Mouse (Mus musculus): ENCODE data around the gene Heatr4. TPM values are rescaled to one million over a fixed set of nuclear protein-coding genes. Genes with fewer than 3 reads are reported as not detected.

Gene Heatr4
- total RNA-seq, 2 experiments from 2014 or later, result 0.18 TPM; not detected in 1

DNA sequence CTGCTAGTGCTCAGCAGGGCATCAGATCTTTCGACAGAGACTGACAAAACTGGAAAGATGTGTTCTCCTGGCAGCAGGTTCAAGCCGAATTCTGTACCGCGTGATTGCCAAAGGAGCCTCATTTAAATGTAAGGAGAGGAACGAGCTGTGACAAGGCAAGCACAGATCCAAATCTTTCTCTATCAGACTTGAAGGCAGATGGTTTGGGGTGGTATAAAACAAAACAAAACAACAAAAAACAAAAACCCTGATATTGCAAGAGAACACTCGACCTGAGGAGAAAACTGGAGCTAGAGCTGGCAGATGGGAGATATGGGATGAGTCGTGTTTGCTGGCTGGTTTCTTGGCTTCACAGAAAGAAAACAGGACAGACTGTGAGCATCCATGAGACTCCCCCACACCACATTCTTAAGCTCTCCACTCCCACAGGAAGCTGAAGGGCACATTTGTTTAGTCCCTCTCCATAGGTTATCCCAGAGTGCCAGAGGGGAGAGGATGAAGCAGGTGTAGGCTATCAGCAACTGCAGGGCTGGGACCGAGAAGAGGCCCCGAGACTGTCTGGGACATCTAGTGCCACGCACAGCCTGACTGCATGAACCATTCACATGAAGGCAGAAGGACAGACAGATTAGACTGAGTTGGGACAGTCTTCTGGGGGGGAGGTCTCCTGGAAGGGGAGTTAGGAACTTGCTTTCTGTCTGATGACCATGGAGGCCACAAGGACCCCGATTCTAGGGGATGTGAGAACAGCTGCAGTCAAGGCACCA, 13.9 kb upstream of the Heatr4 start:
- peak; percentile 16 to 20 for DNase-seq (ENCODE audit: low spot score in 2 of 2)

DNA sequence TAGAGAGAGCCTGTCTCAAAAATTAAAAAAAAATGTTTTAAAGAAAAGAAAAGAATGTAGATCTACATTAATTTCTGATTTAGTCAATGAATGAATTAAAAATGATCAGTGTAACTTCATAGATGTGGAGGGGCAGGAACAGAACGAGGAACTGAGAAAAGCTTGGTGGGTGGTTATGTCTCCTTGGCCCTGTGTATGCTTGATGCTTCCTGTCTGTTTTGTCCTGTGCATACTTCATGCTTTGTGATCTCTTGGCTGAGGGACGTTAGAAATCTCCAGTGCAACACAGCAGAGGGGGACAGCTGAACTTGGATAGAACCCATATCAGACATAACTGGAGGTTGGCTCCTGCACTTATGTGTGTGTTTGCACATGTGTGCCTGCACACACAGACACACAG, 12.6 kb upstream of the Heatr4 start:
- DNase-seq (ENCODE audit: low spot score in 2 of 2), result no peak

DNA sequence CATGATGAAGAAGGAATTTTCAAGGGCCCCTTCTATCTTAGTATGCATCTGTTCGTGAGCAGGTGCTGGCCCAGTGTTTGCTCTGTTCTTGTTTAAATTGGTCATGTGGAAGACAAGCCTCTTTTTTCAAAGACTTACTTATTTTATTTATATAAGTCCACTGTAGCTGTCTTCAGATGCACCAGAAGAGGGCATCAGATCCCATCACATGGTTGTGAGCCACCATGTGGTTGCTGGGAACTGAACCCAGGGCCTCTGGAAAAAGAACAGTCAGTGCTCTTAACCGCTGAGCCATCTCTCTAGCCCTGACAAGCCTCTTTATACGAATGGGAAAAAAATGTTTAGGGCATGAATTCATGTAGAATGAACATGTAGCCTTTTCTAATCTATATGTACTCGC, 4.7 kb upstream of the Heatr4 start:
- DNase-seq (ENCODE audit: low spot score in 2 of 2), result no peak

DNA sequence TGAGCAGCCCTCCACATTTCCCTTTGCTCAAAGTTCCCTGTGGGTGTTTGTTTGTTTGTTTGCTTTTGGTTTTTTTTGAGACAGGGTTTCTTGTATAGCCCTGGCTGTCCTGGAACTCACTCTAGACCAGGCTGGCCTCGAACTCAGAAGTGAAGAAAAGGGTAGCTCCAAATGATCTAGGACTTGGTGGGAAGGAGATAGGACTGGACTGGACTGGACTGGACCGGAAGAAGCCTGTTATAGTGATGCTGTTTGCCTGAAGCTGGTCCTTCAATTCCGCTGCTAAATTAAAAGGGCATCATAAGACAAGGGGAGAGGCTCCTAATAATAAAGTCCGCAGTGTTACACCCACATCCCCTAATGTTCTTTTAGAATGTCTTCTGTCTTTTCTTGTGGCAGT, 3.8 kb upstream of the Heatr4 start:
- DNase-seq (ENCODE audit: low spot score in 2 of 2), result no peak

DNA sequence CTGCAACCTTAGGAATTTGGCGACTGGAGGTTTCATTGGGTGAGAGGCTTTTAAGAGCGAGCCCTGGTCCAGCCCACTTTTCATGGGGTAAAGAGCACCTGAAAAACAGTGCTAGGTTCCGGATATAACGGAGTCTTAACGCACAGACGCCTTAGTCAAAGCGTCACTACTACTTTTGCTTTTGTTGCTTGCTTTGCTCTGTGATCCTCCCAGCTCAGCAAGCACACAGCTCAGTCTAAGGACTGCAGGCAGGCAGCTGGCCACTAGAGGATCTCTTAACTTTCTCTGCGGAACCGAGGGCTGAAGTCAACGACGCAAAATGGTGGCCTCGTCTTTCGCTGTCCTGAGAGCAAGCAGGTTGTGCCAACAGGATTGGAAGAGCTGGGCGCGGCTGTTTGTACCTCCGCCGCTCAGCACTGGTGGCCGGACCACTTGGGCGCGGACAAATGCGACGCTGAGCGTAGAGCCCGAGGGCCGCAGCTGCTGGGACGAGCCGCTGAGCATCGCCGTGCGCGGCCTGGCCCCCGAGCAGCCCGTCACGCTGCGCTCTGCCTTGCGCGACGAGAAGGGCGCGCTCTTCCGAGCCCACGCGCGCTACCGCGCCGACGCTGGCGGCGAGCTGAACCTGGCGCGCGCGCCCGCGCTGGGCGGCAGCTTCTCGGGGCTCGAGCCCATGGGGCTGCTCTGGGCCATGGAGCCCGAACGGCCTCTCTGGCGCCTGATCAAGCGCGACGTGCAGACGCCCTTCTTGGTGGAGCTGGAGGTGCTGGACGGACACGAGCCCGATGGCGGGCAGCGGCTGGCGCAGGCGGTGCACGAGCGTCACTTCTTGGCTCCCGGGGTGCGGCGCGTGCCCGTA, 3.2 kb upstream of the Heatr4 start, which contains the start of gene Acot2:
Gene Acot2 (plus strand): TSS at position 279 of the 859 bp plus-strand sequence.
- peak; percentile 75 to 77 for DNase-seq (ENCODE audit: low spot score in 2 of 2)

DNA sequence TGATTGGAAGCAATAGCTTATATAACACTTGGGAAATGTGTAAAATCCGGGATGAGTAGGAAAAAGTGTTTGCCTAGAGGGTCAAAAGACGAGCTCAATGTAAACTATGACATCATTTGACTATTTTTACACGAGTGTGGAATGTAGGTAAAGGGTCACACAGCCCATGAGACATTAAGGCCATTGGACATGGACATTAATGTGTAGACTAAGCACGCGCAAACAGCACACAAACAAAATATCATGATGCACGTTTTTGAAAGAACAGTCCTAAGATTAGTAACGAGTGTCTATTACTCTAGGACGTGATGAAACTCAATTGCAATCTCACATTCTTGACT, 2.6 kb upstream of the Heatr4 start:
- no peak for DNase-seq (ENCODE audit: low spot score in 2 of 2)

DNA sequence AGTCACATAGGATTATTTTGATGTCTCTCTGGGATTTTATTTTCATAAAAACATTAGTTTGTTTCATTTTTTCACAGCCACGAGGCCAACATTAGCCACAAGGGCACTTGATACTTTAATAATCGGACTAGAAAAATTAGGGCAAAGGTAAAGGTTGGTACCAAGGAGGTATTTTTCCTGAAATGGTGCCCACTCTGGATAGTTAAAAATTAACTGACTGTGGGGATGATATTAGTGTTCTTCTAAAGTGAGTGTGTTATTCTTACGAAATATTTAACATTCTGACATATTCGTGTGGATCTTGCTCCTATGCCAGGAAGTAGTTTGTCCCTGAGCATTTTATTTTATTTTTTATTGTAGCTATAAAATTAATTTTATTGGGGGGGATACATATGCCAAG, 3.0 kb downstream of the Heatr4 start:
- DNase-seq (ENCODE audit: low spot score in 2 of 2), result no peak

DNA sequence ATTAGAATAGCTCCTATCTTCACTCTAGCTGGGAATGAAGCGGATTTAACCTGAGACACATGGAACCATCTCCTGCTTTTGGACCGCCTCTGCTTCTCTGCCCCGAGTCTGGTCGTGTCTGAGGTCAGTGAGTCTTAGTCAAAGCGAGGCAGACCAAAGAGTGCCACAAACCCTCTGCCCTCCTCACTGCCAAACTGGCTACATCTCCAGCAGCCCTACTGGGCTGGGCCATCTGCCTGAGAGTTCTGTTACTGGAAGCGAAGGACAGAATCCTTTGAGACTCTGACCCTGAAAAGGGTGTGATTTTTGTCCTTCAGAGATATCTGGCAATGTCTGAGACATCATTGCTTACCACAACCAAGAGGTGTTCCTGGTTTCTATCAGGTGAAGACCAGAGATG, 5.8 kb downstream of the Heatr4 start:
- no peak for DNase-seq (ENCODE audit: low spot score in 2 of 2)

DNA sequence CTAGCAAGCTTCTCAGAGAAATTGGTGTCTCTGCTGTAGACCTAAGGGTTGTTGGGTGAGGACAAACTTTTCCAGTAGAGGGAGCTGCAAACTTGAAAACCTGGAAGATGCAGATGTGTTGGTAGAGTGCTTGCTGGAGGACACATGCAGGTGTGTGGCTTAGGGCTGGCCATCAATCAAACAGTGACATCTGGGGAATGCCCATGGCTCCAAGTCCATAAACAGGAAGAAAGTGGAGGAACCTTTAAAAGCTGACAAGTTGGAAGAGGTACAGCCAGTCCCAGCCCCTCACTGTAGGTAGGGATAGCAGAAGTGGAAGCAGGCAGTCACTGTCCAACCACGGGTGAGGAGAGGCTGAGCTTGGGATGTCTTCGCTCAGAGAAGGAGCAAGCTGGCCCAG, 12.5 kb downstream of the Heatr4 start:
- DNase-seq (ENCODE audit: low spot score in 2 of 2), result peak in 1 of 2 experiments; percentile 42

DNA sequence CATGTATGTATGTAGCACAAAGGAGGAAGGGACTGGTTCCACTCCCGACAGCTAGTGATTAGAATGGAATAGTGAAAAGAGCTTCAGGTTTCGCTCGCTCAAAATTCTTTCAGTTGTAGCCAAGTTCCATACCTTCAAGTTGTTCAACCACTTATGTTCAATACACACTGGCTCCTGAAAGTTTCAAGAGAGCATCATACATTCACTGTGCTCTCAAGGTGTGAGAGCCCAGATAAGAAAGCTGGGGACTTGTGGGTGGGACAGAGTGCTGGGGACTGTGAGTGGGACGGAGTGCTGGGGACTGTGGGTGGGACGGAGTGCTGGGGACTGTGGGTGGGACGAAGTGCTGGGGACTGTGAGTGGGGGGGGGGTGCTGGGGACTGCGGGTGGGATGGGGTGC, 19.4 kb downstream of the Heatr4 start:
- DNase-seq (ENCODE audit: low spot score in 2 of 2), result no peak

DNA sequence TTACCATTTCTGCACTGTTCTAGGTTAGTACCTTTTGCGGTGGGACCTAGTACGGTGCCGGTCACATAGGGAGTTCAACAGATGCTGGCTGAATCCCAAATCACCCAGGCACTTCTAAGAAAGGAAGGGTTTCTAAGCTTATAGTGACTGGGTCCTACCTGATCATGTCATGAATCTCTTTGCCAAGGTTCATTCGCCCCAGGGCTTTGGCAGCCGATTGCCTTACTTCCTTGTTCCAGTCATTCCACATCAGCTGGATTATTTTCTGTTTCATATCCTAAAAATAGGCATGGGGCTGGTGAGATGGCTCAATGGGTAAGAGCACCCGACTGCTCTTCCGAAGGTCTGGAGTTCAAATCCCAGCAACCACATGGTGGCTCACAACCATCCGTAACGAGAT, 26.4 kb downstream of the Heatr4 start:
- no peak for DNase-seq (ENCODE audit: low spot score in 2 of 2)

DNA sequence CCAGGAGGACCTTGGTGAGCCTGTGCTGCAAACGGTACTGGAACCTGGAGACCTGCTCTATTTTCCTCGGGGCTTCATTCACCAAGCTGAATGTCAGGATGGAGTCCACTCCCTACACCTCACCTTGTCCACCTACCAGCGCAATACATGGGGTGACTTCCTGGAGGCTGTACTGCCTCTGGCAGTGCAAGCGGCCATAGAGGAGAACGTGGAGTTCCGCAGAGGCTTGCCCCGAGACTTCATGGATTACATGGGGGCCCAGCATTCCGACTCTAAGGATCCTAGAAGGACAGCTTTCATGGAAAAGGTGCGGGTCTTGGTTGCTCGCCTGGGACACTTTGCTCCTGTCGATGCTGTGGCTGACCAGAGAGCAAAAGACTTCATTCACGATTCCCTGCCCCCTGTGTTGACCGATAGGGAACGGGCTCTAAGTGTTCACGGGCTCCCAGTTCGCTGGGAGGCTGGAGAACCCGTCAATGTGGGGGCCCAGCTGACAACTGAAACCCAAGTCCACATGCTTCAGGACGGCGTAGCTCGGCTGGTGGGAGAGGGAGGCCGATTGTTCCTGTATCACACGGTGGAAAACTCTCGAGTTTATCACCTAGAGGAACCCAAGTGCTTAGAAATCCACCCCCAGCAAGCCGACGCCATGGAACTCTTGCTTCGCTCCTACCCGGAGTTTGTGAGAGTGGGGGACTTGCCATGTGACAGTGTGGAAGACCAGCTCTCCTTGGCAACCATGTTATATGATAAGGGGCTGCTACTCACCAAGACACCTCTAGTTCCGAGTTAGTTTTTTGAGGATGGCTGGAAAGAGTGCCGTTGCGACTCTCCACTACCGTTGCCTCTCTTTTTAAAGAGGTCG, 32.7 kb downstream of the Heatr4 start:
- DNase-seq (ENCODE audit: low spot score in 2 of 2), result no peak

DNA sequence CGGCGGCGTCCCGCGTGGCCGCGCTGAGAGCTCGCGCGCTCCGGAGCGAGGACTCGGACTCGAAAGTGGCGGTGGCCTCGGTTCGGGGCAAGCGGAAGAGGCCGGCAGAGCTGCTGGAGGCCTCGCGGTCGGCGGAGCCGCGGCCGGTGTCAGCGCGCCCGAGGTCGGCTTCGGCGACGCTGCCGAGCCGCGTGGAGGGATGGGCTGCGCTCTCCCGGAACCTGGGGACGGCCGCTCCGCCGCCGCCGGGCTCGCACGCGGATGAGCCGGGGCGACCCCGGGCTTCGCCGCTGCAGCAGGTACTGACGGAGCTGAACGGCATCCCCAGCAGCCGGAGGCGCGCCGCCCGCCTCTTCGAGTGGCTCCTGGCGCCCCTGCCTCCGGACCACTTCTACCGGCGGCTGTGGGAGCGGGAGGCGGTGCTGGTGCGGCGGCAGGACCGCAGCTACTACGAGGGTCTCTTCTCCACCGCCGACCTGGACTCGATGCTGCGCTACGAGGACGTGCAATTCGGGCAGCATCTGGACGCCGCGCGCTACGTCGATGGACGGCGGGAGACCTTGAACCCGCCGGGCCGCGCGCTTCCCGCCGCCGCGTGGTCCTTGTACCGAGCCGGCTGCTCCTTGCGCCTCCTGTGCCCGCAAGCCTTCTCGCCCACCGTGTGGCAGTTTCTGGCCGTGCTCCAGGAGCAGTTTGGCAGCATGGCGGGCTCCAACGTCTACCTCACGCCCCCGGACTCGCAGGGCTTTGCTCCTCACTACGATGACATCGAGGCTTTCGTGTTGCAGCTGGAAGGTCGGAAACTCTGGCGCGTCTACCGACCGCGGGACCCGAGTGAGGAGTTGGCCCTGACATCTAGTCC, 33.6 kb downstream of the Heatr4 start:
- peak; percentile 66 to 71 for DNase-seq (ENCODE audit: low spot score in 2 of 2)

DNA sequence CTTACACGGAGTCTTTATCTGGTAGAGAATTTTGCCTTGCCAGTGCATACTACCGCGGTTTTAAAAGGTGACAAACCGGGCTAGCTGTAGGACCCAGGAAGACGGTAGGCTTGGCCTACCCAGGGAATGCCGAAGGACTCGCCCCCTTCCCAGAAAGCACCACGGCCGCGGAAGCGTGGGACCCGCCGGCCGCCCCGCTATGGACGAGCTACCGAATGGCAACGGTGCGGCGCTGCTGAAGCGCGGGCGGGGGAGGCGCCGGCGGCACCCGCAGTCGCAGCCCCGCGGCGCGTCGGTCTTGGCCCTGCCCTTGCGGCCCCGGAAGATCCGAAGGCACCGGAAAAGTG, 34.2 kb downstream of the Heatr4 start, which contains the start of gene Riox1:
Gene Riox1 (plus strand): TSS at position 116 of the 347 bp plus-strand sequence.
- DNase-seq (ENCODE audit: low spot score in 2 of 2), result peak; percentile 71 to 85

DNA sequence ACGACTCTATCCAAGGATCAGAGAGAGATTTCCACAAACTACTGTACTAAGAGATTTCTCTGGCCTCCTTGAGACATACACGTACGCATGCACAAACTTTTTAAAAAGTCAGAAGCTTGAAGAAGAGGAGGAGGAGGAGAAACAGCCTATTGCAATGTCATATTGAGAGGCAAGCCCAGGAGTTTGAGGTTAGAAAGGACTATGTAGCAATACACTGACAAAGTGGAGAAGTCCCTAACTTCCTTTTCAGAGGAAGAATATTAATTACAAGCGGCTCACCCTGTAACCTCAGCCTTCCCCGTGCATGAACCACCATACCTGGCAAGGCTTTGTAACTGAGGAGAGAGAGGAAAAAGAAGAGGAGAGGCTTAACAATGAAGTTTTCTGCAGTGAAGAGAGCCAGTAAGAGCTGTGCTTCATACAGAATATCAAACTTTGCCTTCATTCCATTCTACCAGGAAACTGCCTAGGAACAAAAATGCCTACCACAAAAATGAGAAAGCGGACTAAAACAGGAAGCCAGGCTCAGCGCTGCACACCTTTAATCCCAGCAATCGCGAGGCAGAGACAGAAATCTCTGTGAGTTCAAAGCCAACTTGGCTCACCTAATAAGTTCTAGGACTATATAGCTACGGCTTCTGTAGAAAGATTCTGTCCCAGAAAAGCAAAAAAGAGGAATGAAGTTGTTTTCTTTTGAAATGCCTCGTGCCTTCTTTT, 34.7 kb downstream of the Heatr4 start:
- DNase-seq (ENCODE audit: low spot score in 2 of 2), result no peak

DNA sequence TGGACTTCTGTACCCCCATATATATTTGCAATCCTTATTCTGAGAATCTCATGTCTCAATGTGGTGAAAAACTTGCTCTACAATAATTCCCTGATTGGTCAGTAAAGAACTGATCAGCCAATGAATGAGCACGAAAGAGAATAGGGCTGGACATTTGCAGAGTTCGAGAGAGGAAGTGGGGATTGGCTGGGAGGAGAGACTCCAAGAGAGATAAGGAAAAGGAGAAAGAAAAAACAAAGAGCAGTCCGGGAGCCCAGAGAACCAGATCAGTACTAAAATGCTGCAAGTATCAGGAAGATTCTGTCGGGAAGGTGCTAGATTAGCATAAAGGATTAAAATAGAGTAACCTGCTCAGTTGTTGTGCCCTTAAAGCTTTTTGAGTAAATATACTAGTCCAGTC, 35.6 kb downstream of the Heatr4 start:
- no peak for DNase-seq (ENCODE audit: low spot score in 2 of 2)

DNA sequence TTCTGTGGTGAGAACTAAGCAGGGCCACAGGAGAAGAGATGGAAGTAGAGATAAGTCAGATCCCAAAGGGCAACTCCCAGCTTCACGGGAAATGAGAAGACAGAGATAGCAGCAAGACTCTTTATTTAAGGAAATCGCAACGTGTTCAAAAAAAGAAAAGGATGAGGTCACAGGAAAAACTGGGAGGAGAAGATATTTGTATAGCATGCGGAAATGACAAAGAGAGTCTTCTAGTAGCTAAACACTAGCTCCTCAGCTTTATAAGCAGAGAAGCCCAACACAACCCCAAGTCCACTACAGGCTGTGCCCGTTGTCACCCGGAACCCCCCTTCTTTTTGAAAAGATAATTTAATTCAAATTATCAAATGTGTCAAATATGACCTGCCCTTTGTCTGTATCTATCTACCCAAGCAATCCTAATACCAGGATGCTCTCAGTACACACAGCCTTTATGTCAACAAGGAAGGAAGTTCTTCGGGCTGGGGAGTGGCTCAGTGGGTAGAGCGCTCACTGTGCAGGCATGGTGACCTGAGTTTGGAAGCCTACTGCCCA, 37.3 kb downstream of the Heatr4 start:
- DNase-seq (ENCODE audit: low spot score in 2 of 2), result no peak

DNA sequence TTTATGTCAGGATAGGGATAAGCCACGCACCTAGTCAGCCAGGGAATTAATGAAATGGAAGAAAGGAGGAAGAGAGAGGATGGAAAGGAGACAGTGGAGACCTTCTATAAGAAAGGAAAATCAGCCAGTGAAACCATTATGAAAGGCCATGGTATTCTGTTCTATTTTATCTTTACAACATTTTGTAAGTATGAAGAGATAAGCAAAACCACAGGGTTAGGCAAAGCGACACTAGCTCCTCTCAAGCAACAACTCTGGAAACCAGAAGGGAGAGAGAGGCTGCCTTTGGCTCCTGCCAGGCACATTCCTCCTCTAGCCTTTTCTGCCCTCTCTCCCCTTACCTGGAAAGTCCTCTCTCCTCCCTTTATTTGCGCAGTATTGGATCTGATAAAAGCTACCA, 42.7 kb downstream of the Heatr4 start:
- no peak for DNase-seq (ENCODE audit: low spot score in 2 of 2)

DNA sequence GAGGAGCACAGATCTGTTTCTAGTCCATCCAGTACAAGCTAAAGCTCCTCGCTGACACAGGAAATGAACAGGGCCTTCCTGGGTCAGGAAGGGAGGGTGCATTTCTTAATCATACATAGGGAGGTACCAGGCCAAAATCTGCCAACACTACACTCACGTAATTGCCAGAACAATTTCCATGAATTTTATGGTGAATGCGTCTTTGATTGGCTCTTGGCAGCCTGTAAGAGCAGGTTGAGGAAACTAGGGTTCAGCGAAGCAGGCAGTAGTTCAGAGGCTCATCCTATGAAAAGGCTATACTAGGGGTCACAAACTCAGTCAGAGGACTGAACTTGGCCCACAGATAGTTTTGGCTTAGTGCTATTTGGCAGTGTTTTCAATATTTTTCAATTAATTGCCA, 44.6 kb downstream of the Heatr4 start:
- DNase-seq (ENCODE audit: low spot score in 2 of 2), result no peak

DNA sequence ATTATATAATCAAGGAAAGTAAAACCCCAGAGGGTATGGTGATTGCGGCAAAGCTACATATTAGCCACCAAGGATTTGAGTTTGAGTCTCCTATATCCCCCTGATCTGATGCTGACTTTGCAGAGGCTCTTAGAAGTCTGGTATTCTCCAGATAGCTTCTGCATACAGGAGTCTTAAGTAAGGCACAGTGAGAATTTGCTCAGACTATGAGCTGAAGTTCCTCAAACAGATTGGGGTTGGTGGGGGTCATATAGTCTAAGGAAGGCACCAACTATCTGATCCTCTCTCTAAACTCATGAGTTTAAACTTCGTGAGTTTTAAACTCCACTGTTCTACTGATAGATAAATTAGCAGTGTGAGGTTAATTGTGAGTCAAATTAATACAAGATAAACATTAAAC, 45.3 kb downstream of the Heatr4 start:
- no peak for DNase-seq (ENCODE audit: low spot score in 2 of 2)
